Mouse (Mus musculus) kidney, embryonic 14.5 days (tissue): ENCODE results near the gene Spon1. TPM values are rescaled to one million over a fixed set of nuclear protein-coding genes. Genes with fewer than 3 reads are reported as not detected.

Experiments
- ATAC-seq: fragments of 200-750 bp; cut with Nextera tagmentation; 2 replicates; pipeline ENCODE4 v1.8.0; 2017; ENCODE audit warnings: moderate number of reproducible peaks, mild to moderate bottlenecking, moderate TSS enrichment, moderate library complexity; ENCODE audit not compliant: low FRiP score, low TSS enrichment
- H3K27ac ChIP-seq: fragments of 300-500 bp; sonication (generic); 2 replicates; pipeline ENCODE4 v1.5.1; 2014; ENCODE audit warnings: low read depth, mild to moderate bottlenecking, low read length, moderate library complexity, mixed read lengths
- H3K27me3 ChIP-seq: fragments of 300-500 bp; sonication (generic); 2 replicates; pipeline ENCODE4 v1.6.1; 2014; ENCODE audit warnings: mild to moderate bottlenecking, low read length; ENCODE audit not compliant: control insufficient read depth, insufficient read depth
- H3K36me3 ChIP-seq: fragments of 300-500 bp; sonication (generic); 2 replicates; pipeline ENCODE4 v1.6.1; 2014; ENCODE audit warnings: low read length, mixed read lengths; ENCODE audit not compliant: control insufficient read depth, insufficient read depth
- H3K4me1 ChIP-seq: fragments of 300-500 bp; sonication (generic); 2 replicates; pipeline ENCODE4 v1.6.1; 2014; ENCODE audit warnings: low read length, mixed read lengths; ENCODE audit not compliant: control insufficient read depth, insufficient read depth
- H3K4me2 ChIP-seq: fragments of 300-500 bp; sonication (generic); replicated peaks from 2 replicates; pipeline ENCODE4 v1.6.1; 2014; ENCODE audit warnings: low read depth, mild to moderate bottlenecking, low read length
- H3K4me3 ChIP-seq: fragments of 300-500 bp; sonication (generic); 2 replicates; pipeline ENCODE4 v1.5.1; 2014; ENCODE audit warnings: mild to moderate bottlenecking, low read length
- H3K9ac ChIP-seq: fragments of 300-500 bp; sonication (generic); 2 replicates; pipeline ENCODE4 v1.6.1; 2014; ENCODE audit warnings: low read depth, mild to moderate bottlenecking, low read length, moderate library complexity
- H3K9me3 ChIP-seq: fragments of 300-500 bp; sonication (generic); 2 replicates; pipeline ENCODE4 v1.6.1; 2016; ENCODE audit warnings: low read length; ENCODE audit not compliant: control insufficient read depth
- WGBS: fragments of 180-500 bp; shearing (Covaris S2); extraction: QIAGEN DNeasy Blood & Tissue Kit; methylation state at CpG from one replicate; pipeline ENCODE4 v1.1.7; 2014; 5-methylcytosine and 5-hydroxymethylcytosine counted together
- polyA plus RNA-seq: library from polyadenylated mRNA; unstranded; fragments of >200 nt; fragmentation: Nextera tagmentation; extraction: Ambion mirVana; gene quantifications from 2 replicates; pipeline ENCODE4 v1.2.1, GENCODE M21; 2014

The Spon1 gene
- polyA plus RNA-seq, 1 experiment from 2014 or later: 8.5 TPM

GRCm38 (mm10) chr7:114068956-114069533, 303.2 kb downstream of the Spon1 start:
- Histone ChIP-seq H3K4me1 (peaks cover 36% of the 10 kb centered on the region), H3K36me3 (no peaks in the 10 kb centered on the region), H3K9ac (no peak overlapping the region), H3K27me3 (no peaks in the 10 kb centered on the region), H3K27ac (no peak overlapping the region), H3K4me2 (no peak overlapping the region), H3K4me3 (no peak overlapping the region), H3K9me3 (no peaks in the 10 kb centered on the region)
- 64% methylated on average over 11 of the region's 11 CpGs for WGBS
- no peak for ATAC-seq

- ATAC-seq: no peak
- peaks cover 36% of the 10 kb centered on the region for H3K4me1 ChIP-seq
Observed at GRCm38 (mm10) chr7:114069726-114070457, 304.1 kb downstream of the Spon1 start.

GRCm38 (mm10) chr7:114070458-114070840, 304.7 kb downstream of the Spon1 start:
- Histone ChIP-seq H3K27me3 (no peaks in the 10 kb centered on the region), H3K9ac (no peak overlapping the region), H3K4me3 (no peak overlapping the region), H3K4me2 (no peak overlapping the region), H3K36me3 (no peaks in the 10 kb centered on the region), H3K4me1 (peaks cover 32% of the 10 kb centered on the region), H3K9me3 (no peaks in the 10 kb centered on the region), H3K27ac (no peak overlapping the region)
- WGBS: 47% methylated on average over 3 of the region's 3 CpGs
- ATAC-seq: no peak

More at GRCm38 (mm10) chr7:114069726-114070457, 304.1 kb downstream of the Spon1 start:
- Histone ChIP-seq H3K36me3 (no peaks in the 10 kb centered on the region), H3K27ac (no peak overlapping the region), H3K27me3 (no peaks in the 10 kb centered on the region), H3K9ac (no peak overlapping the region), H3K4me3 (no peak overlapping the region), H3K4me2 (no peak overlapping the region), H3K9me3 (no peaks in the 10 kb centered on the region)
- 79% methylated on average over 11 of the region's 11 CpGs for WGBS

GRCm38 (mm10) chr7:114071395-114071794, 305.6 kb downstream of the Spon1 start:
- peak overlapping the region; percentile 69; the same call in 1 of the 2 replicates for H3K27ac ChIP-seq
- H3K27me3 ChIP-seq: no peaks in the 10 kb centered on the region
- H3K4me2 ChIP-seq: peak overlapping the region; percentile 11; the same call in 1 of the 2 replicates
- peak overlapping the region; percentile 31; the same call in 1 of the 2 replicates for H3K9ac ChIP-seq
- H3K4me1 ChIP-seq: peaks cover 23% of the 10 kb centered on the region
- H3K9me3 ChIP-seq: no peaks in the 10 kb centered on the region
- H3K4me3 ChIP-seq: no peak overlapping the region
- ATAC-seq: no peak
- H3K36me3 ChIP-seq: no peaks in the 10 kb centered on the region
- 60% methylated on average over 5 of the region's 5 CpGs for WGBS

DNA sequence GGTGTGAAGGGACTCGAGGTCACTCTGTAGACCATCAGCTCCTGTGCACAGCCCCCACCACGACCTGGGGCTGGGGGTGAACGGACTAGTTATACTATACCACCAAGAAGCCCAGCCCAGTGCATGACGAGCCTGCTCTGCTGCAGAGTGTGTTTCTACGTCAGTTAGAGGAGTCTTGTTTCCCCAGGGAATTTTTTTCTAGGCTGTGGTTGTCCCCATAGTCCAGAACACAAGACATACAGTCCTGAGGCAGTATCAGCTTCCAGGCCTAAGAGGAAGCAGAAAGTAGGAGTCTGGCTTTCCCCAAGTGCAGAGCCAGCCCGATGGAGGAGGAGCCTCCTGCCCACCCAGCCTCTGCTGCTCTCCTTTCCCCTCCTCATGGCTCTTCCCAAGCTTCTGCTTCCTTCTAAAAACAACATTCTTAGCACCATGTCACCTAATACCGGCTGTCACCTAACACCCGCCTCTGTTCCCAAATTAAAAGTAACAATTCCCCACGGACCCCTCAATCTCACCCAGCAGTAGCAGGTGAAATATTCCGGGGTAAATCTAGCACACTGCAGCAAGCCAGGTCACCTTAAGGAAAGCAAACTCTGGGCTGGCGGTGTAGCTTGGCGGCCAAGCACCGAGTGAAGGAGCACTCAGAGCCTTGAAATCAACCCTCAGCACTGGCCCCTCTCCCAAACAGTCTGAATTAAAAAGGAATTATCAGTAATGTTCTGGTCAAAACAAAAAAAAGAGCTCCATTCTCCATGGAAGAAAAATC, 306.2 kb downstream of the Spon1 start:
- Histone ChIP-seq H3K36me3 (no peaks in the 10 kb centered on the region), H3K27me3 (no peaks in the 10 kb centered on the region), H3K27ac (peak overlapping the region; percentile 69; the same call in 1 of the 2 replicates), H3K9me3 (no peaks in the 10 kb centered on the region), H3K4me2 (peak overlapping the region; percentile 11; the same call in 1 of the 2 replicates), H3K4me1 (peaks cover 21% of the 10 kb centered on the region), H3K9ac (peak overlapping the region; percentile 31), H3K4me3 (no peak overlapping the region)
- WGBS: 6% methylated on average over 13 of the region's 13 CpGs
- ATAC-seq: peak; percentile 90

GRCm38 (mm10) chr7:114074133-114074532, 308.3 kb downstream of the Spon1 start:
- 51% methylated on average over 7 of the region's 7 CpGs for WGBS
- H3K4me1 ChIP-seq: peaks cover 21% of the 10 kb centered on the region
- no peak overlapping the region for H3K4me3 ChIP-seq
- no peaks in the 10 kb centered on the region for H3K36me3 ChIP-seq
- H3K9me3 ChIP-seq: no peaks in the 10 kb centered on the region
- ATAC-seq: no peak
- H3K9ac ChIP-seq: no peak overlapping the region
- H3K27me3 ChIP-seq: no peaks in the 10 kb centered on the region
- H3K4me2 ChIP-seq: no peak overlapping the region
- H3K27ac ChIP-seq: no peak overlapping the region

DNA sequence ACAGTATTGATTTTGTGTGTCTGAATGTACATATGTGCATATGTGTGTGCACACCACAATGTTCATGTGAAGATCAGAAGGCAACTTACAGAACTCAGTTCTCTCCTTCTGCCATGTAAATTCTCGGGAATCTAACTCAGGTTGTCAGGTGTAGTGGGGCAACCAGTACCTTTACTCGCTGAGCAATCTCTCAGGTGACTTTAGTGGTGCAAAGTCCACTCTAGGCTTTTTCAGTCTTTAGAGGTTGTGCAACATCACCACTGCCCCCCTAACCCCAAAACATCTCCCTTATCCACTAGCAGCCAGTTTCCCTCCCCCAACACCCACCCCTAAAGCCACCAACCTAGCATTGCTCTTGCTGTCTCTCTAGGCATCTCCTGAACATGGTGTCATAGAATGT, 308.8 kb downstream of the Spon1 start:
- Histone ChIP-seq H3K9me3 (no peaks in the 10 kb centered on the region), H3K36me3 (no peaks in the 10 kb centered on the region), H3K4me2 (no peak overlapping the region), H3K4me3 (no peak overlapping the region), H3K9ac (no peak overlapping the region), H3K4me1 (peaks cover 21% of the 10 kb centered on the region), H3K27ac (no peak overlapping the region), H3K27me3 (no peaks in the 10 kb centered on the region)
- no peak for ATAC-seq
- 80% methylated on average over 2 of the region's 2 CpGs for WGBS

GRCm38 (mm10) chr7:114079343-114079742, 313.5 kb downstream of the Spon1 start:
- 93% methylated on average over 4 of the region's 4 CpGs for WGBS
- Histone ChIP-seq H3K36me3 (no peaks in the 10 kb centered on the region), H3K9me3 (no peaks in the 10 kb centered on the region), H3K27me3 (no peaks in the 10 kb centered on the region), H3K4me1 (peaks cover 5% of the 10 kb centered on the region; the same call in 1 of the 2 replicates), H3K9ac (no peak overlapping the region), H3K4me3 (no peak overlapping the region), H3K4me2 (no peak overlapping the region), H3K27ac (no peak overlapping the region)
- ATAC-seq: no peak
